Mouse (Mus musculus): Measurements from ENCODE around the gene 5530401A14Rik. TPM values are rescaled to one million over a fixed set of nuclear protein-coding genes. Genes with fewer than 3 reads are reported as not detected.

Gene 5530401A14Rik
- polyA plus RNA-seq, 1 experiment from 2014 or later: 0.64 TPM

DNA sequence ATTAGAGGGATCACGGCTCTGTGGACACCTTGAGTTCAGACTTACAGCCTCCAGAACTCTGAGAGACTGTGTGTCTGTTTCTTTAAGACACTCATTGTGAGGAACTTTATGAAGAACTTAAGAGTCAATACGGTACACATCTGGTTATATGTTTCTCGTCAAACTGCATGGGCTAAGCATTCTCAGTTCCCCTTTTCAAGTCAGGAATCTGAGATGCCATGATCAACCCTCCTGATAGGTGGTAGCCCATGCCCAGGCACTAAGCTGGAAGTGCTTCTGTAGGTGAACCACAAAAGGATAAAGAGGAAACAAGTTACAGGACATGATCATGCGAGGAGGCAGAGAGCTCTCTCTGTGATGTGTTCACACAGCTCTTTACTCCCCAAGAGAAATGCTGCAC lies 52.6 kb downstream of the 5530401A14Rik start:
- DNase-seq: no peak
- H3K4me1 ChIP-seq (ENCODE audit: control insufficient read depth, insufficient read depth, low read length): no peaks in the 10 kb centered on the region; the same call in 1 of the 2 replicates
- no peaks in the 10 kb centered on the region for H3K36me3 ChIP-seq (ENCODE audit: control insufficient read depth, insufficient read depth, low read length)
- 93% methylated on average over 4 of the region's 4 CpGs for WGBS
- ATAC-seq (ENCODE audit: low FRiP score, low TSS enrichment): no peak
- no peak overlapping the region for H3K4me3 ChIP-seq (replicated peaks; ENCODE audit: low read depth, low read length)
- no peak overlapping the region for H3K27ac ChIP-seq (replicated peaks; ENCODE audit: low read depth, low read length)
- no peak overlapping the region for H3K4me2 ChIP-seq (ENCODE audit: low read length)
- H3K27me3 ChIP-seq (ENCODE audit: control insufficient read depth, insufficient read depth, low read length): no peaks in the 10 kb centered on the region
- H3K9ac ChIP-seq (replicated peaks; ENCODE audit: low read length): no peak overlapping the region
- H3K9me3 ChIP-seq (ENCODE audit: control insufficient read depth, low read length): no peaks in the 10 kb centered on the region

DNA sequence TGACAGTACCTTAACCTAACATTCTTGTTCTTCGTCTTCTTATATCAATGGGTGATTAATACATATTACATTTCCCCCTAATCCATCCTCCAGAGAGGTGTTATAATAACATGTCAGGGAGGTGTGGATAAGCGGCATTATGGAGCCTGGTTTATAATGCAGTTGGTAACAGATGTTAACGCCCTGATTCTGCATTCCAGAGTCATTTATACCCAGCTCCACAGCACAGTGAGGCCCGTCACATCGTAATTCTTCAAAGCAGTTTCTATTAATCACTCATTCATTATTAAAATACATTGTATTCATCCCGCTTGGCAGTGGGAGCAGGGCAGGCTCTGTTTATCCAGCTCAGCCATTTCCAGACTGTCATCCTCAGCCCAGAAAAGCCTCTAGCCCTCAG lies 55.0 kb downstream of the 5530401A14Rik start:
- Histone ChIP-seq H3K27ac (replicated peaks; ENCODE audit: low read depth, low read length) (peak overlapping the region; percentile 52; the same call in 1 of the 2 replicates), H3K36me3 (ENCODE audit: control insufficient read depth, insufficient read depth, low read length) (no peaks in the 10 kb centered on the region)
- DNase-seq: peak; percentile 47

DNA sequence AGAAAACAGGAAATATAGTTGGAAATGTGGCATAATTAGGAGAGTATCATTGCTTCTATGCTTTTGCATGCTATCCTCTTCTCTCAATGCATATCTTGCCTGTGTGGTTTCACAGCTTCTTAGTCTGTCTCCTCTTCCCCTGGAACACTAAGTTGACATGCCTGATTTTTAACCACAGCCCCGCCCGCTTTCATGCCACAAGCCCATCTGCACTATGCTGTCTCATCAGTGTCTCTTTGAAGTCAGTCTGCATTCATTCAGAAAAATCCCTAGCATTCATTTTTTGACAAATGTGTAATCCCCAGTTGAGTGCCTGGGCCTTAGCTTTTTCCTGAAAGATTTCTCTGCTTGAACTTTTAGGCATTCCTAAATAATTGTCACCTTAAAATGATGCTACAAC lies 62.6 kb downstream of the 5530401A14Rik start:
- Histone ChIP-seq H3K27me3 (ENCODE audit: control insufficient read depth, insufficient read depth, low read length) (no peaks in the 10 kb centered on the region), H3K9ac (replicated peaks; ENCODE audit: low read length) (no peak overlapping the region), H3K4me3 (replicated peaks; ENCODE audit: low read depth, low read length) (no peak overlapping the region), H3K4me1 (ENCODE audit: control insufficient read depth, insufficient read depth, low read length) (0 out of 2 replicates have a peak, but pooled peaks cover 6% of the 10 kb centered on the region), H3K4me2 (ENCODE audit: low read length) (no peak overlapping the region), H3K36me3 (ENCODE audit: control insufficient read depth, insufficient read depth, low read length) (no peaks in the 10 kb centered on the region), H3K27ac (replicated peaks; ENCODE audit: low read depth, low read length) (no peak overlapping the region), H3K9me3 (ENCODE audit: control insufficient read depth, low read length) (no peaks in the 10 kb centered on the region)
- ATAC-seq (ENCODE audit: low FRiP score, low TSS enrichment): no peak
- 97% methylated on average over 2 of the region's 2 CpGs for WGBS
- DNase-seq: no peak

More for the DNA sequence above, 55.0 kb downstream of the 5530401A14Rik start:
- WGBS: 24% methylated on average over 6 of the region's 6 CpGs
- Histone ChIP-seq H3K4me2 (ENCODE audit: low read length) (no peak overlapping the region), H3K27me3 (ENCODE audit: control insufficient read depth, insufficient read depth, low read length) (no peaks in the 10 kb centered on the region), H3K9me3 (ENCODE audit: control insufficient read depth, low read length) (no peaks in the 10 kb centered on the region), H3K9ac (replicated peaks; ENCODE audit: low read length) (no peak overlapping the region), H3K4me3 (replicated peaks; ENCODE audit: low read depth, low read length) (no peak overlapping the region), H3K4me1 (ENCODE audit: control insufficient read depth, insufficient read depth, low read length) (no peaks in the 10 kb centered on the region; the same call in 1 of the 2 replicates)
- no peak for ATAC-seq (ENCODE audit: low FRiP score, low TSS enrichment)

DNA sequence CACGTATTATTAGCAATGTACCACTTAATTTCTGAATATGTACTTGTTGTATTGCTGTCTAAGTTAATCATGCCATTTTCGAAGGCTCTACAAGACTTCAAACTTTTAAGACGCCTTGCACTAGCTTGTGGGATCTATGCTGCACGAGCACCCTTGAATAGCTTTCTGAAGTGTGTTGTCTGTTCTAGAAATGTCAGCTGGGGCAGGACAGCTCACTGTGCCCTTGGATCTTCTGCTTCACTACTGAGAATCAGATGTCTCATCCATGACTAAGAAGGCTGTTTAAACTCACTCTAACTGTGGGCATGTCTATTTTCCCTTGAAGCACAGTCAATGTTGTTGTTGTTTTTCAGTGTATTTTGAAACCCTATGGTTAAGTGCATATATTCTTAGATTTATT lies 63.2 kb downstream of the 5530401A14Rik start:
- no peaks in the 10 kb centered on the region for H3K9me3 ChIP-seq (ENCODE audit: control insufficient read depth, low read length)
- no peak overlapping the region for H3K4me2 ChIP-seq (ENCODE audit: low read length)
- H3K4me3 ChIP-seq (replicated peaks; ENCODE audit: low read depth, low read length): no peak overlapping the region
- no peak overlapping the region for H3K9ac ChIP-seq (replicated peaks; ENCODE audit: low read length)
- no peak for ATAC-seq (ENCODE audit: low FRiP score, low TSS enrichment)
- no peaks in the 10 kb centered on the region for H3K36me3 ChIP-seq (ENCODE audit: control insufficient read depth, insufficient read depth, low read length)
- H3K27ac ChIP-seq (replicated peaks; ENCODE audit: low read depth, low read length): no peak overlapping the region
- H3K27me3 ChIP-seq (ENCODE audit: control insufficient read depth, insufficient read depth, low read length): no peaks in the 10 kb centered on the region
- WGBS: 87% methylated on average over 4 of the region's 4 CpGs
- H3K4me1 ChIP-seq (ENCODE audit: control insufficient read depth, insufficient read depth, low read length): 0 out of 2 replicates have a peak, but pooled peaks cover 6% of the 10 kb centered on the region
- DNase-seq: no peak

DNA sequence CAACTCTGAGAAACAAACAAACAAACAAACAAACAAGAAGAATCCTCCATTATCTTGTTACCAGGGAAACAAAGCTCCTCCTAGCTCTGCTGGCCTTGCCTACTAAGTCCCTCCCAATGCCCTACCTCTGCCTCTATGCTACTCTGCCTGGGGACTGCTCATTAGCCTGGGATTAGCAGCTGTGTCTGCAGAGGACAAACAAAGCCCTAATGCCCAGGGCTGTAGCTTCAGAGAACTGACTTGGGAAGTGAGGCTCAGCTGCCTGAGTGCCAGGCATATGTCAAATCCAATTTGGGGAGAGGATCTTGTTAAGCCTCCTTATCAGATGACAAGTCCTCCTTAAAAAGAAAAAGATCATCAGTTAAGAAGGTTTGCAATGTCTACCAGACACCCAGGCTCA lies 65.9 kb downstream of the 5530401A14Rik start:
- H3K27me3 ChIP-seq (ENCODE audit: control insufficient read depth, insufficient read depth, low read length): no peaks in the 10 kb centered on the region
- no peak overlapping the region for H3K4me2 ChIP-seq (ENCODE audit: low read length)
- ATAC-seq (ENCODE audit: low FRiP score, low TSS enrichment) (peak; percentile 53; the same call in 1 of the 2 replicates), DNase-seq (peak; percentile 69)
- H3K27ac ChIP-seq (replicated peaks; ENCODE audit: low read depth, low read length): no peak overlapping the region
- no peak overlapping the region for H3K9ac ChIP-seq (replicated peaks; ENCODE audit: low read length)
- H3K4me1 ChIP-seq (ENCODE audit: control insufficient read depth, insufficient read depth, low read length): 0 out of 2 replicates have a peak, but pooled peaks cover 6% of the 10 kb centered on the region
- no peaks in the 10 kb centered on the region for H3K9me3 ChIP-seq (ENCODE audit: control insufficient read depth, low read length)
- no peaks in the 10 kb centered on the region for H3K36me3 ChIP-seq (ENCODE audit: control insufficient read depth, insufficient read depth, low read length)
- H3K4me3 ChIP-seq (replicated peaks; ENCODE audit: low read depth, low read length): no peak overlapping the region

DNA sequence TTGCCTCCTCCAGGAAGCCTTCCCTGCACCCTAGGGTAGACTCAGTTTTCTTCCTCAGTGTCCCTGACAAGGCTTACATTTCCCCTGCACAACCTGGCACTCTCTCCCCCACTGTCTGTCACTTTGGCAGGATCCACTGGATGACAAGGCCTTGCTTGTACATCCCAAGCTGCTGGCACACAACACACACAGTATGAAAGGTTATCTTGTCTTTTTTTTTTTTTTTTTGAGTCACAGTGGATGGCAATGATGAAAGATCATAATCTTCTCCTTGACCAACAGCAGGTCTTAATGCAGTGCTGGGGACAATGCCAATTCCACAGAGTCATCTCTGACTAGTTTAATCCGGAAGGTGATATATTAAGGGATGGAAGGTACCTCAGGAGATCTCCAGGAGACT lies 77.0 kb downstream of the 5530401A14Rik start:
- no peak overlapping the region for H3K4me3 ChIP-seq (replicated peaks; ENCODE audit: low read depth, low read length)
- H3K9ac ChIP-seq (replicated peaks; ENCODE audit: low read length): no peak overlapping the region
- no peak for ATAC-seq (ENCODE audit: low FRiP score, low TSS enrichment)
- 92% methylated on average over 1 of the region's 1 CpGs for WGBS
- no peaks in the 10 kb centered on the region for H3K9me3 ChIP-seq (ENCODE audit: control insufficient read depth, low read length)
- no peak overlapping the region for H3K4me2 ChIP-seq (ENCODE audit: low read length)
- DNase-seq: no peak
- no peaks in the 10 kb centered on the region for H3K4me1 ChIP-seq (ENCODE audit: control insufficient read depth, insufficient read depth, low read length)
- H3K27ac ChIP-seq (replicated peaks; ENCODE audit: low read depth, low read length): no peak overlapping the region
- H3K36me3 ChIP-seq (ENCODE audit: control insufficient read depth, insufficient read depth, low read length): no peaks in the 10 kb centered on the region
- H3K27me3 ChIP-seq (ENCODE audit: control insufficient read depth, insufficient read depth, low read length): no peaks in the 10 kb centered on the region

DNA sequence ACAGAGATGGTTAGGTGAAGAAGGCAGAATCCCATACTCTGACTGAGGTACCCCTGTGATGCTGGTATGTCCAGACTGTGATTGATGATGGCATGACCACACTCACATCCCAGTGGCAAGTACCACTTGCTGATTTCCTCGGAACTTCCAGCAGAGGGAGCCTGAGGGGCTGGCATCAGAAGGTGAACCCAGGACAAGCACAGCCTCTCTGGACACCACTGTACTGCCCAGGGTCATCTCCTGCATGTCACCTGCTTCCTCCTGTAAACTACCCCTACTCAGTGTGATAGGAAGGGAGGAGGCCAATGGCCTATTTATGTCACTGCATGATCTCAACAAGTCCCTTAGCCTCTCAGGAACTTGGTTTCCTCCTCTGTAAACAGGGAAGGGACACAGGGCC lies 80.5 kb downstream of the 5530401A14Rik start:
- no peaks in the 10 kb centered on the region for H3K36me3 ChIP-seq (ENCODE audit: control insufficient read depth, insufficient read depth, low read length)
- H3K4me2 ChIP-seq (ENCODE audit: low read length): no peak overlapping the region
- H3K9me3 ChIP-seq (ENCODE audit: control insufficient read depth, low read length): no peaks in the 10 kb centered on the region
- ATAC-seq (ENCODE audit: low FRiP score, low TSS enrichment) (no peak), DNase-seq (peak; percentile 44)
- no peak overlapping the region for H3K9ac ChIP-seq (replicated peaks; ENCODE audit: low read length)
- no peaks in the 10 kb centered on the region for H3K27me3 ChIP-seq (ENCODE audit: control insufficient read depth, insufficient read depth, low read length)
- no peak overlapping the region for H3K4me3 ChIP-seq (replicated peaks; ENCODE audit: low read depth, low read length)
- 12% methylated on average over 1 of the region's 1 CpGs for WGBS
- no peak overlapping the region for H3K27ac ChIP-seq (replicated peaks; ENCODE audit: low read depth, low read length)
- no peaks in the 10 kb centered on the region for H3K4me1 ChIP-seq (ENCODE audit: control insufficient read depth, insufficient read depth, low read length)

DNA sequence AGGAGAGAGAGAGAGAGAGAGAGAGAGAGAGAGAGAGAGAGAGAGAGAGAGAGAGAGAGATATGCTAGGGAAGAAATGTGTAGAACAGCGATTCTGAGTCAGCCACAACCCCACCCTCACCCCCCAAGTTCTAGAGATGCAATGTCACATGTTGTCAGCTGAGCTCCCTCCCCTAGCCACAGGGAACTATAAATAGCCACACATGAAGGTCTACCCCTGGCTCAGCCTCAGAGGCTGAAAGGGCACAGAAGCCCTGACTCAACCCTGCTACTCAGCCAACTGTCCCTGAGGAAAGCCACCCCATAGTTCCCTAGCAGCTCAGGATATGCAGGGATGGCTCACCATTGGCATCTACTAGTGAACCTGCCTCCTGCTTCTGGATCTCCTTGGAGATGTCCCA lies 81.7 kb downstream of the 5530401A14Rik start:
- ATAC-seq (ENCODE audit: low FRiP score, low TSS enrichment) (no peak), DNase-seq (no peak)
- no peaks in the 10 kb centered on the region for H3K4me1 ChIP-seq (ENCODE audit: control insufficient read depth, insufficient read depth, low read length)
- no peaks in the 10 kb centered on the region for H3K36me3 ChIP-seq (ENCODE audit: control insufficient read depth, insufficient read depth, low read length)
- WGBS: 95% methylated on average over 1 of the region's 1 CpGs
- H3K27me3 ChIP-seq (ENCODE audit: control insufficient read depth, insufficient read depth, low read length): no peaks in the 10 kb centered on the region
- H3K27ac ChIP-seq (replicated peaks; ENCODE audit: low read depth, low read length): no peak overlapping the region
- no peaks in the 10 kb centered on the region for H3K9me3 ChIP-seq (ENCODE audit: control insufficient read depth, low read length)
- H3K4me2 ChIP-seq (ENCODE audit: low read length): no peak overlapping the region
- H3K4me3 ChIP-seq (replicated peaks; ENCODE audit: low read depth, low read length): no peak overlapping the region
- H3K9ac ChIP-seq (replicated peaks; ENCODE audit: low read length): no peak overlapping the region
